Mouse (Mus musculus) Muller cell, postnatal 12 days (primary cell): ENCODE data around the gene Dnajc6.

Experiments
- DNase-seq: peaks from one replicate; pipeline ENCODE4 v3.0.0-alpha.2; 2015; ENCODE audit errors: inconsistent ontology term

Dnajc6 gene

DNA sequence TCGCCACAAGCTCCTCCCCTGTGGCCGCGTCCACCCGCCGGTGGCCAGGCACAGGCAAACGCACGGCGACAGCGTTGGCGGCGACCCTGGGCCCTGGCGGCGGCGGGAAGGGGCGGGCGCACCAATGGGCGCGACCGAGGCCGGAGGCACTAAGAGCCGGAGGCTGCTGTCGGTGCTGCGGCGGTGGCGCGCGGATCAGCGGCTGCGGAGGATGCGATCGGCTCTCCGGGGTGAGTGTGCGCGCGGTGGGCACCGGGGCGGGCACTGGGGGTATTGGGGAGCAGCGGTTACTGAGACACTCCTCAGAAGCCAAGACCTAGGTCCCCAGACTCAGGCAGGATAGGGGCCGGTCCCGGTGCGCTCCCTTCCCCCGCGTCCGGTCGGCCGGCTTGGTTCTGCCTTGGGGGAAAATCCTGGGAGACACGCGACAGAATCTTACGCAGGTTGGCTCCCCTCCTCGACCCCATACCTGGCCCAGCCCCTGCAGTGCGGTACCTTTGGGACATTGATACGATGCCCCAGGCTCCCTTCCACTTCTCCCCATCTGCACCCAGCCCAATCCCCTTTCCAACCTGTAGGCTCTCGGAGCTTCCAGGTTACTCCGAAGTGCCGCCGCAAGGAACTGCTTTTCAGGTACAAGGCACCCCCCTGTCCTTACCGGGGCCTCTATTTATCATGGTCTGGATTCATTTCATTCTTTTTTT lies at the start of gene Dnajc6:
Dnajc6 (plus strand) TSS at position 115 of the 704 bp plus-strand sequence.
- DNase-seq, result peak; percentile 42

DNA sequence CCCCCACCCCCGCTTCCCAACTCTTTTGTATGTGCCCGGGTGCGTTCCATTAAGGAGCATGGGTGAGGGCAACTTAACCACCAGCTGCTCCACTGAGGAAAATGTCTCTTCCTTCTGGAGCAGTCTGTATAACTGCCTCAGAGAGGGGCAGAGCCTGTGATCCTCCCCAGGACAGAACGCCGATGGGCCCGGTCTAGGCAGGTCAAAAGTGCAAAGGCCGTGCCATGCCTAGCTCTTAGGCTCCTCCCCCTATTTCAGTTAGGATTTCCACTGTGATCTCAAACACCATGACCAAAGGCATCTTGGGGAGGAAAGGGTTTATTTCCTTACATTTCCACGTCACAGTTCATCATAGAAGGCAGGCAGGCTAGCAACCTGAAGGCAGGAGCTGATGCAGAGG lies 47.7 kb upstream of the Dnajc6 start:
- no peak for DNase-seq

DNA sequence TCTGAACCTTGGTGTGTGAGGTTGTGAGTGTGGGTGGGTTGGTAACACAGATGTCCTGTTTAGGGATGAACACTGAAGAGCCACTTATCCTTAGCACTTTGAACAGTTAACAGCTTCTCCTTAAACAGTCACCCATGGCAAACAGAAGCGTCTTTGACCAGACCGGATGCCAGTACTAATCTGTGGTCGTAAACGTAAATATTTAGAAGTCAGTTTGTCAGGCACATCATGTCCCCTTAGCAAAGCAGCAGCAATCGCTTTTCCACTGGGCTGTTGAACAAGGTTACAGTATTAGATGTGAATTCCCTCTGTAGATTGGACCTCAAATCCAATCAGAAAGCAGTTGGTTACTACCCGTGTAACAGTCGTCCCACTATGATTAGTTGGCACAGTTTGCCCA lies 47.1 kb upstream of the Dnajc6 start:
- no peak for DNase-seq

DNA sequence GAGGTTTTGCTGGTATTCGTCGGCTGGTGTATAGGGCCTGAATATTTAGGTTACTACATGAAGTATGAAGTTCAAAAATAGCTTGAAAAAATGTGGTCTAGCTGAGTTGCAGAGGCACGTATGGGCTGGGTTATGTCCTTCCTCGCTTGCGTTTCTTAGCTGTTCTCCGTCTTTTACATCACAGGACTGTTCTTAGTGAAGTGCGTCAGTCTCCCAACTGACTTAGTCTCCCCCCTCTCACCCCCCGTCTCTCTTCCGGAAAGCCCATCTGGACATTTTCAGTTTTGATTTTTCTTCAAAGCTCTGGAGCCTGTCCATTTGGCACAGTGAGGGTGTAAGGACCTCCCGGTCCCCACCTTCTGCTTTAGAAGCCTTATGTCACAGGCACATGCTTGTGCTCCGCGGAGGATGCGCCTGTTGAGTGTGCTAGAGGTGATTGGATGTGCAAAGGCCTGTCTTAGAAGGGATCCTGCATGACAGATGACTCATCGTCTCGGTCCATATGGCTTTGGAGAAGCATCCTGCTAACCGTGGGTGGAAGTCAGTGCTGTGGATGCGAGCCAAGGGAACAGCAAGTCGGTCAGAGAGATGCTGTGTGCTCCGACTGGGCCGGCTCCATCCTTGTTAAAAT lies 46.2 kb upstream of the Dnajc6 start:
- no peak for DNase-seq

DNA sequence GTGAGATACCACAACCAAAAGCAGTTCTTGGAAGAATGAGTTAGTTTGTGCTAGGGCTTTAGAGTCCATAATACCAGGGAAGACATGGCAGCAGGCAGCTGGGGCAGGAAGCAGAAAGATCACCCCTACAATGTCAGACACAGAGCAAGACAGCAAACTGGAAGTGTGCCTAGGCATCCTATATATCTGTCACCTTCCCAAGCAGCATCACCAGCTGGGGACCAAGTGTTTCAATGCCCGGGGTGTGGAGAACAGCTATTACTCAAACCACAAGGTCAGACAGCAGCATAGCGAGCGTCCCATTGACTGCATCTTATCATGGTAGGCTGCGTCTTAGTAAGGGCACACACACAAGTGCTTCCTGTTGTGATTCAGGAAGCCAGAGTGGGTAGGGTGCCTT lies 45.4 kb upstream of the Dnajc6 start:
- DNase-seq, result no peak

DNA sequence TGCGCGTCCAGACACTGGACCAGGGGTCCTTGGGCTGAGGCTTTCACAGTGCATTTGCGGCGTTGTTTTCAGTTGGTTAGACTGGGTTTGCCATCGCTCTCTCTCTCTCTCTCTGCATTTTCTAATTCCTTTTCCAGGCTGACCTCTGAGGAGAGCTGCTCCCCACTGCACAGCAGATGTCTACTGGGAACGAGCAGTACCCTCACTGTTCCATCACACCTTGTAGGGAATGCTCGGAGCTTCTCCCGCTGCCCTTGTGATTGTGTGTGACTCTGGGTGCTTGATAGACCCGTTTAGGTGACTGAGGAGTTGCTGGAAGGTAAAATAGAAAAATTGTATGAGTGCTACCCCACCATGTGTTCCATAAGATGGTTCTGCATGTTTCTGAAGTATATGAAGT lies 43.6 kb upstream of the Dnajc6 start:
- no peak for DNase-seq

DNA sequence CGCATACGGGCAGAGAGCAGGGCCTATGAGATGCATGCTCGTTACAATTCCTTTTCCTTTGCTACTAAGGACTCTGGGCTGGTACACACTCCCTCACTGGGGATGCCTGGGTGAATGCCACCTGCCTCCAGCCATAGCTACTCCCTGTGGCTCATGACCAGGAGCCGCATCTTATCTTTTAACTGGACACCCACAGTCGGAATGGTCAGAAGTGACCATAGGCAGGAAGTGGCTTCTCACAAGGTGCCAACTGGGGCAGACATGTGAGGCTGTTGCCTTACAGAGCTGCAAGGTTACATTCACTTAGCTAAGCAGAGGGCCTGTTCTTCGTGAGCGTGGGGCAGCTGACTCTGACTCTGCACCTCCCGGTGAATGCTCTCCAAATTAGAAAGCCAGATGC lies 39.3 kb upstream of the Dnajc6 start:
- no peak for DNase-seq

DNA sequence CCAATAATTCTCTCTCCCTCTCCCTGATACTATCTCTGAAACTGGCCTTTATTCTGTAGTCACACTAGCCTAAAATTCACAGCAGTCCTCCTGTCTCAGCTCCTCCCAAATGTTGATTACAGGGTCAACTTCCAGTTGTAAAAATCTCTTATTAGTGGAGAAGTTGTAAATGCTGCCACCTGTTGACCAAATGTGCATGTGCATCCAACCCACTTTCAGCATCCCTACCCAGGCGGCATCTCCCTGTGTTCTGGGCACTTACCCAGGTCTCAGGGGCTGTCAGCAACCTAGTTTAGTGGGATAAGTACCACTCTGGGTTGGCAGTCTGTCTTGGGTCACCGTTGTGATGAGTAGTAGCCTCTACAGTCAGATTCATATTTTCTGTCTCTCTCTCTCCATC lies 38.1 kb upstream of the Dnajc6 start:
- DNase-seq, result peak; percentile 27

DNA sequence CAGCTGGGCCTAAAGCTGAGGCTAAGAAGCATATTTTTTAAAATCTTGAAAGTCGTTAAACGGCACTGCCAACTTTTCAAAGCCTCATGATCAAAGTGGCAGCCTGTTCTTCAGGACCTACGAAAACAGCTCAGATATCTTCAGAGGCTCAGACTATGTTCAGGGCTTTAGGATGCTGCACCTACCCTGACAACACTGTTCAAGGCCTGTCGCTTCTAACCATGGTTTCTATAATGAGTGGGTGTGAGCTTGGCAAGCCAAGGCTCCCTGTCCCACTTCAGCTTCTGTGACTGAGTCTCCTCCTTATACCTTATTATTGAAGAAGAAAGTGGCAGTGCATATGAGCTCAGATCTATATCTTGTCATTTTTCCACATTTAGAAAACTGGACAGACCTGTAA lies 37.1 kb upstream of the Dnajc6 start:
- no peak for DNase-seq

DNA sequence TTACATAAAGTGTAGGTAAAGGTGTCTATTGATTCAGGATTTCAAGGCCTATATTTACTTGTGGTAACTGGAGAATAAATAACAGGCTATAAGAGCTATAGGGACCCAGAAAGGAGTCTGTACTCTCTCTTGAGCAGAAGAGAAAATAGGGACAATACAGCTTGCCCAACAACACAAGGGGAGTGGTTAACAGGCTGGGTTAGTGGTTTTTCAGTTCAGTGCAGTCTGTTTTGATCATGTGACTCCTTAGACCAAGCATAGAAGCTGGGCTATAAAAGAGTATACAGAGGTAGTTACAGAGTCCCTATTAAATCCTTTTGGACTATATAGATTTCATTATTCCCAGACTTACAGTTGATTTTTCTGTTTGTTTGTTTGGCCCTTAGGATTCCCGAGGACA lies 36.3 kb upstream of the Dnajc6 start:
- no peak for DNase-seq

DNA sequence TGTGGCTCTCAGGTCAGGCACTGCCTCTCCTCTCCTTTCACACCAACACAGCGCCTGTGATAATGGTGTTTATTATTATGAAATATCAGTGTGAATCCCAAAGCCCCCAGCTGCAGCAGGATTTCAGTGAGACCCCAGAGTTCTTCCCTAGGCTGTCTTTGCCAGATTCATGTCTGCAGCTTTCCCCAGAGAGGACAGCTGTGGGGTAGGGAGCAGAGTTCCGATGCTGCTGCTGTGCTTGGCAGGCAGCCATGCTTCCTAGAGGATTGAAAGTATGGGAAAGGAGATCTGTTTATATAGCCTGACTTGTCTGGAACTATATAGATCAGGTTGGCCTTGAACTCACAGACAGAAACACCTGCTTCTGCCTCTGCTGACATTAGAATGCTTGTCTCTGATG lies 34.4 kb upstream of the Dnajc6 start:
- no peak for DNase-seq

DNA sequence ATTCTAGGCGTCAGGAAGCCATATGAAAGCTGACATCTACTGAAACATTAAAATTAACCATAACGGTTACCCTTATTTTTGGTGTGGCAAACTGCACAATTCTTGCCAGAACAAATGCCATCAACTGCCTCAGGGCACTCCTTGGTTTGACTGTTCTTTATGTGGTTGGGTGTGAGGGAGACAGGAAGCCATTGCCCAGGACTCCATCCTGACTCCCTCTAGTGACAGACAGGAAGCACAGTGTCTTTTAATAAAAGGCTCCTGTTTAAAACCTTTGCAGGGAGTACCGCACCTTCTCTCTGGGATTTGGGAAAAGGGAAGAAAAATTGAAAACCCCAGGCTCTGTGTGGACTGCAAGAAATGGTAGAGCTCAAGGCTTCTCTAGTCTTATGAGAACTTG lies 30.2 kb upstream of the Dnajc6 start:
- no peak for DNase-seq

DNA sequence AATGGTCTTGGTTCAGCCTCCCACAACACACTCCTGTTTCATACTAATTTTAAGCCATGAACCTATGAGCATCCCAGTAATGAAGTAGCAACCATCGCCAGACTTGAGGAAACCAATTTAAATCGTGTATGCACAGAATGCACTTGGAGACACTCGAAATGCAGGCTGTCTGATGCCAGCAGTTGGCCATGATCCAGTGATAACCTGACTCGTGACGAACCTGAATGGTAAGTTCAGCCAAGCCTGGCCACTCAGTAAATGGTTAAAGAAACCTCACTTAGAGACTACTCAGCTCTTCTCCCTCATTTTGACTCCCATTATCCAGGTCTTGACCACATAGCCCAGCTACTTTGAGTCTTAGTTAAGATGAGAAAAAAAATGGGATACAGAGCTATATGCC lies 27.2 kb upstream of the Dnajc6 start:
- no peak for DNase-seq

DNA sequence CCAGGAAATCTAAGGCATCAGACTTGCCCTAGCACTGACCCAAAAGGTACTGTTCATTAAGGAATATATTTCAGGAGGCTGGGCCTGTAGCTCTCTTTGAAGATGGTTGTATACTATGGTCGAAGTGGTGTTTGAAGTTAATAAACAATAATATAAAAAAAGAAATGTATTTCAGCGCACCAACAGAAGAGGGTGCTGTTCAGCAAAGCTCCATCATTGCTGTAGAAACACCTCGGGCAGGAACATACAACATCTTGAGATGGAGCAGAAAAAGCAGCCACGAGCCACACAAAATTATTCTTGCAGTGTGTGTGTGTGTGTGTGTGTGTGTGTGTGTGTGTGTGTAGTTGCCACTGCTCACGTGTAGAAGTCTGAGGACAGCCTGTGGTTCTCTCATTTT lies 25.9 kb upstream of the Dnajc6 start:
- DNase-seq, result no peak

DNA sequence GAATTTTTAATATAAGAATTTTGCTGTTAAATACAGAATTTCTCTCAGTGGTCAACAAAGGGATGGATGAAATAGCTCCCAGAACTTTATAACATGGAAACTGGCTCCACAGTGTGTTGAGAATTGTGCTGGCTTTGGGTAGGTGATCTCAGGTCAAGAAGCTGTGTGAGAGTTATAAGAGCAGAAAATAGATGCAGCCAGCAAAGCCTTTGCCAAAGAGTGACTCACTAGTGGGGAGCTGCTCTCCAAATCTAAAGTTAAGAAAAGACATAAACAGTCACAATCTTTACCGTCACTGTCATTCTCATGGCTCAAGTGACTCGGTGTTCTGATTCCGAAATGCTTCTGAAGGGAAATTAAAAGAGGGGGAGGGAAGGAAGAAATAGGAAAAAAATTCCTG lies 23.7 kb upstream of the Dnajc6 start:
- DNase-seq, result no peak

DNA sequence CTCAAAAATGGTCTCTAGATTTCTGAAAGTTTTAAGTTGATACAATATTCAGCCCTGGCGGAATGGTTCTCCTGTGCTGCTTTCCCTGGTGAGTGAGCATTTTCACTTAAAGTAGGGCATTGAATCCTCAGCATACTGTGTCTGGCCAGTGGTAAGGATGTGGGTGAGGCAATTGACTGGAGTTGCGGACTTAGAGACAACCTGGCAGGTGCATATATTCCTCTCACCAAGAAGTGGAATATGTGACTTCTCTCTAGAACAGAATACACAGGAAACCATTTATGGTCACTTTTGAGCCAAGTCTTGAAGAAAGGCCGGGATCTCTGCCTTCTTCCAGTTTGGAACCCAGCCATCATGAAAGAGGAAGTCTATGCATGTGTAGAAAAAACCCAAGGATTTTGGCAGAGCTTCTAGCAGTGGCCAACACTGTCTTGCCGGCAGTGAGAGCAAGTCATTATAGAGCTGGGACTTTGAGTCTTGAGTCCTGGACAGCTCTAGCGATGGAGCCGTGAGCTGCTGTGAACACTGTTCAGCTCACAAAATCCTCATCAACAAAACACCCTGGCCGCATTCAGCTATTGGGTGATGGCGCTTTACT lies 6.0 kb upstream of the Dnajc6 start:
- no peak for DNase-seq

DNA sequence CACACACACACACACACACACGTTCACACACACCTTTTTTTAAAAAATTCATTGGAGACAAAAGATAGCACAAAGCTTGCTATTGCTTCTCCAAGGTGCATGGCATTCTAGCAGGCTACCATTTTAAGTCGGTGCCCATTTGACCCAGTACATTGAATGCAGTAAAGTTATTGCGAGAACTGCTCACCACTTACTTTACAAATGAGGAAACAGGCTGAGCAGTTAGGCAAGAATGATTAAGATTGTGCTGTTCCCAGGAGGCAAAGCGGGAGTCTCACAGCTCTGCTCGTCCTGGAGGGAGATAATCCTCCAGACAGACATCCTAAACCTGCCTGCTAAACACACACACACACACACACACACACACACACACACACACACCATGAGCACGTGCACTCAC lies 4.7 kb upstream of the Dnajc6 start:
- DNase-seq, result no peak

DNA sequence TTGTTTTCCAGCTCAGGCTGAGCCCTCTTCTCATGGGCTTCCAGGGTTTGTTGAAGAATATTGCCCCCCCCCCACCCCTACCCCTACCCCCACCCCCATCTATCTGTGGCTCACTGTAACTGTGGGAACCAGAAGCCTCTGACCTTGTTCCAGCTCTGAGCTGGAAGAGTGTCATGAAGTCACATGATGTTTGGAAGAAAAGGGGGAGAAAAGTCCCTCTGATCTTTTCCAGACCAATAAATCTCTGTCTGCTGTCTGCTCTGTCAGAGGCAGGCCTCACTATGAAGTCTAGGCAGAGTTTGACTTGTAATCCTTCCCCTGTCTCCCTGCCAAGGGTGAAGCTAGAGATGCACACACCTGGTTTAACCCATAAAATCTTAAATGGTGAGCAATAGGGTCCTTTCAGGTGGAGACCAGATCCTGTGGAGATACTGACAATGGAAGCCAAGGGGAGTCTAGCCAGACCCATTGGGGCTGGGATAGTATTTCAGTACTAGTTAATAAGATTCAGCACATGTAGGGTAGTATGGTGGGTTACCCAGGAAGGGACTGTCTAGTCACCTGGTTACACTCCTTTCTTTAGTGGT lies 2.7 kb upstream of the Dnajc6 start:
- DNase-seq, result peak; percentile 27

DNA sequence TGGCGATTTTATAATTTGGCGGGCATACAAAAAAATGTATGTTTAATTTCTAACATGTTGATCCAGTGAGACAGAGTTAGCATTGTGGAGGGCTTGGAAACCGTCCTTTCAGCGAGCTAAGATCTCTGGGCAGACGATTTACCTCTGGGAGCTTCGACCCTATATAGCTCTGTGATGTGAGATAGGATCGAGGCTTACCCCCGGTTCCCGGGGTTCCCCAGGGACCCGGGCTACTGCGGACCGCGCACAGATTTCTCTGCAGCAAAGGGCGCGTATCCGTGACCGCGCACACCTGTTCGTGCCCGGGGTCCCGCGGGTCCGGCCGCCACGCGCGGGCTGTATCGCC lies 287 bp upstream of the Dnajc6 start:
- DNase-seq, result no peak

DNA sequence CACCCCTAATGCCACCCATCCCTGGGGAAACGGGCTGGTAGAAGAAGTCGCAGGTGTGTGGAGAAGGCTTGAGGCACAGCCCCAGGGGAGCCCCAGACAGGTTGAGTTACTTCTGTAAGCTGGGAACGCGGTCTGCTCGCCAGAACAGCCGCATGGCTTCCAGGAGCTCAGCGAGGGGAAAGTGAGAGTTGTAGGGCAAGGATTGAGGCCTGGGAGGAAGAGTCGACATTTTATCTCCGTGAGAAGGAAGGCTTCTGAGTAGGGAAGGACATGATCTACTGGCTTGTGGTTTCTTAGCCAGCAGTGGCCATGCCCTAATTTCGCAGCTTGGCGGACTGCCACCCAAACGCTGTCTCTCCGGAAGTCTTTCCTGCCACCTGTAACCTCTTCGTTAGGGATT lies 888 bp downstream of the Dnajc6 start:
- no peak for DNase-seq

DNA sequence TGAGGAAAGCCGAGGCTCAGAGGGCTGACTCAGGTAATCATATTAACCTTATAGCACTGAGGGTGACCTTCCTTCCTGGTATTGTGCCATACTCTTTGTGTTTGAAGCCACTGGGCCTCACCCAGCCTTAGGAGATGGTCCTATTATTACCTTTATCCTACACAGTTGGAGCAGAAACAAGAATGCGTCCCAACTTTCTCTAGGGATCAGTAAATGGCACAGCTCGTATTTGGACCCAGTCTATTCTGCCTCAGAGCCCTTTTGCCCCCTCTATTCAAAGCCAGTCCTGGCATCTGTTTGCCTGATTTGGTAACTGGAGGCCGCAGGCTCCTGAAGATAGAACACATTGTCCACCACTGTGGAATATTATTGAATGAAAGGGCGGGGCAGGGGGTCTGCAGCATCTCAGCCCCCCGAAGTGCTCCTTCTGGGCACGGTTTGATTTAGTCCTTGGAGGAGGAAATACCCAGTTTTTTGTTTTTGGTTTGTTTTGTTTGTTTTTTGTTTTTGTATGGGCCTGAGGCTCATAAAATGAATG lies 8.1 kb downstream of the Dnajc6 start:
- DNase-seq, result no peak

DNA sequence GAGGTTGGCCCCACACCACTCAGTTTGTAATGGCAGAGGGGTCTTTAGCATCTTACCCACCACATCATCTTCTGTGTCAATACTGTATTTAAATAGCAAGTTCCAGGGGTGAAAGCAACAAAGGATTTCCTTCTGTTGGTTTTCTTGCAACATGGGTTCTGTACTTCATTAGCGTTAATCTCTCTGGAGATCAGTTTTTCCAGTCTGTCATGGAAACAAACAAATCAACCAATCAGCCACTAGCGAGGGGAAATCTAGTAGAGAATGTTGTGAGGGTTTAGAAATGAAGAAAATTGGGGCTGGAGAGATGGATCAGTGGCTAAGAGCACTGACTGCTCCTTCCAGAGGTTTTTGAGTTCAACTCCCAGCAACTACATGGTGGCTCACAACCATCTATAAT lies 9.5 kb downstream of the Dnajc6 start:
- no peak for DNase-seq

DNA sequence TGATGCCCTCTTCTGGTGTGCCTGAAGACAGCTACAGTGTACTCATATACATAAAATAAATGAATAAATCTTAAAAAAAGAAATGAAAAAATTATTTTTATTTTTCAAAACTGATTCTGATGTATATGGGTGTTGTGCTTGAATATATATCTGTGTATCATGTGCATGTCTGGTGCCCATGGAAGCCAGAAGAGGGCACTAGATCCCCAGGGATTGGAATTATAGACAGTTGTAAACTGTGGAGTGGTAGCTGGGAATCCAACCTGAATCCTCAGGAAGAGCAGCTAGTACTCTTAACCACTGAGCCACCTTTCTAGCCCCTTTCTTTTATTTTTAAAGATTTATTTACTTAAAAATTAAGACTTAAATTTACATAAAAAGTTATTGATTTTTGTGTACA lies 9.9 kb downstream of the Dnajc6 start:
- DNase-seq, result no peak
